Mouse (Mus musculus): ENCODE data around the gene Ubac2.
A peak's percentile ranks its signal among the peaks of the same experiment; 100 is the strongest.

Gene Ubac2

GRCm38 (mm10) chr14:121949897-121950296 is 71.5 kb downstream of the Ubac2 start:
- no peak for DNase-seq (ENCODE audit: low read depth, low spot score)

- peak; percentile 57 for DNase-seq (ENCODE audit: low read depth, low spot score)
Observed at GRCm38 (mm10) chr14:121951399-121952045, 73.1 kb downstream of the Ubac2 start.

- DNase-seq (ENCODE audit: low read depth, low spot score), result peak; percentile 7
Observed at GRCm38 (mm10) chr14:121952046-121952400, 73.6 kb downstream of the Ubac2 start.

- DNase-seq (ENCODE audit: low read depth, low spot score), result no peak
Observed at GRCm38 (mm10) chr14:121954129-121954528, 75.7 kb downstream of the Ubac2 start.

GRCm38 (mm10) chr14:121954608-121955007 is 76.2 kb downstream of the Ubac2 start:
- peak; percentile 81 for DNase-seq (ENCODE audit: low read depth, low spot score)

- DNase-seq (ENCODE audit: low read depth, low spot score), result peak; percentile 55
Observed at GRCm38 (mm10) chr14:121955176-121955795, 76.9 kb downstream of the Ubac2 start.

GRCm38 (mm10) chr14:121956291-121956690 is 77.9 kb downstream of the Ubac2 start:
- DNase-seq (ENCODE audit: low read depth, low spot score), result no peak

- DNase-seq (ENCODE audit: low read depth, low spot score), result peak; percentile 49
Observed at GRCm38 (mm10) chr14:121957176-121957871, 78.9 kb downstream of the Ubac2 start.

- DNase-seq (ENCODE audit: low read depth, low spot score), result peak; percentile 44
Observed at GRCm38 (mm10) chr14:121958041-121958750, 79.8 kb downstream of the Ubac2 start.

GRCm38 (mm10) chr14:121958751-121959537 is 80.5 kb downstream of the Ubac2 start:
- peak; percentile 49 for DNase-seq (ENCODE audit: low read depth, low spot score)

GRCm38 (mm10) chr14:121959538-121959980 is 81.1 kb downstream of the Ubac2 start:
- peak; percentile 51 for DNase-seq (ENCODE audit: low read depth, low spot score)

- DNase-seq (ENCODE audit: low read depth, low spot score), result no peak
Observed at GRCm38 (mm10) chr14:121960031-121960430, 81.6 kb downstream of the Ubac2 start.

- DNase-seq (ENCODE audit: low read depth, low spot score), result peak; percentile 51
Observed at GRCm38 (mm10) chr14:121960531-121960930, 82.1 kb downstream of the Ubac2 start.

- DNase-seq (ENCODE audit: low read depth, low spot score), result peak; percentile 39
Observed at GRCm38 (mm10) chr14:121960997-121961396, 82.6 kb downstream of the Ubac2 start.

GRCm38 (mm10) chr14:121961496-121962127 is 83.2 kb downstream of the Ubac2 start:
- peak; percentile 51 for DNase-seq (ENCODE audit: low read depth, low spot score)

- peak; percentile 33 for DNase-seq (ENCODE audit: low read depth, low spot score)
Observed at GRCm38 (mm10) chr14:121962128-121962890, 83.9 kb downstream of the Ubac2 start.

GRCm38 (mm10) chr14:121963251-121963941 is 85.0 kb downstream of the Ubac2 start:
- peak; percentile 64 for DNase-seq (ENCODE audit: low read depth, low spot score)

GRCm38 (mm10) chr14:121963942-121964335 is 85.5 kb downstream of the Ubac2 start:
- DNase-seq (ENCODE audit: low read depth, low spot score), result no peak

- DNase-seq (ENCODE audit: low read depth, low spot score), result peak; percentile 79
Observed at GRCm38 (mm10) chr14:121964990-121965389, 86.6 kb downstream of the Ubac2 start, which contains the start of gene Gpr183. Gene Gpr183, minus strand, starts transcription at chr14:121965195.
